Mouse (Mus musculus): ENCODE measurements around the gene Lgsn. TPM values are rescaled to one million over a fixed set of nuclear protein-coding genes. Genes with fewer than 3 reads are reported as not detected.

Lgsn gene
- not detected in 2 replicates for polyA plus RNA-seq (2015; fragmentation: Nextera tagmentation; extraction: Ambion mirVana)

GRCm38 (mm10) chr1:31176101-31176500, at the start of gene Lgsn:
Gene Lgsn (plus strand): TSS chr1:31176401.

GRCm38 (mm10) chr1:31222564-31222963, 46.4 kb downstream of the Lgsn start, which contains the start of the genes 4931428L18Rik and Pih1d3:
Gene 4931428L18Rik (minus strand): TSS chr1:31222684.
Gene Pih1d3 (plus strand): TSS chr1:31222838.

Other genes starting within 250 kb of the Lgsn start
- gene AC153137.1, start 198.4 kb upstream of the Lgsn start, polyA plus RNA-seq (2015; fragmentation: Nextera tagmentation; extraction: Ambion mirVana): not detected in 2 replicates
- gene 4931428L18Rik, start 46.3 kb downstream of the Lgsn start, polyA plus RNA-seq (2015; fragmentation: Nextera tagmentation; extraction: Ambion mirVana): 0.55 and 0.56 TPM in 2 replicates
- gene Pih1d3, start 46.4 kb downstream of the Lgsn start, polyA plus RNA-seq (2015; fragmentation: Nextera tagmentation; extraction: Ambion mirVana): not detected in 2 replicates